Mouse (Mus musculus) embryonic facial prominence, embryonic 15.5 days (tissue): Measurements from ENCODE around the gene Tmem170. TPM values are rescaled to one million over a fixed set of nuclear protein-coding genes. Genes with fewer than 3 reads are reported as not detected.

Experiments used
- ATAC-seq: fragments of 200-750 bp; cut with Nextera tagmentation; 2 replicates; pipeline ENCODE4 v1.8.0; 2017; ENCODE audit warnings: low read depth, moderate TSS enrichment; ENCODE audit not compliant: insufficient number of reproducible peaks, low FRiP score, low TSS enrichment
- H3K27ac ChIP-seq: fragments of 300-500 bp; sonication (generic); replicated peaks from 2 replicates; pipeline ENCODE4 v1.5.1; 2015; ENCODE audit warnings: mild to moderate bottlenecking, inconsistent platforms
- H3K27me3 ChIP-seq: fragments of 300-500 bp; sonication (generic); 2 replicates; pipeline ENCODE4 v1.6.1; 2015; ENCODE audit warnings: inconsistent platforms
- H3K36me3 ChIP-seq: fragments of 300-500 bp; sonication (generic); 2 replicates; pipeline ENCODE4 v1.6.1; 2015; ENCODE audit warnings: mild to moderate bottlenecking, inconsistent platforms
- H3K4me1 ChIP-seq: fragments of 300-500 bp; sonication (generic); 2 replicates; pipeline ENCODE4 v1.6.1; 2015; ENCODE audit warnings: inconsistent platforms
- H3K4me2 ChIP-seq: fragments of 300-500 bp; sonication (generic); replicated peaks from 2 replicates; pipeline ENCODE4 v1.6.1; 2015; ENCODE audit warnings: mild to moderate bottlenecking, inconsistent platforms
- H3K4me3 ChIP-seq: fragments of 300-500 bp; sonication (generic); replicated peaks from 2 replicates; pipeline ENCODE4 v1.5.1; 2015; ENCODE audit warnings: mild to moderate bottlenecking, inconsistent platforms
- H3K9ac ChIP-seq: fragments of 300-500 bp; sonication (generic); 2 replicates; pipeline ENCODE4 v1.6.1; 2015; ENCODE audit warnings: inconsistent platforms
- H3K9me3 ChIP-seq: fragments of 300-500 bp; sonication (generic); replicated peaks from 2 replicates; pipeline ENCODE4 v1.6.1; 2016; ENCODE audit warnings: inconsistent platforms
- WGBS: fragments of 180-500 bp; shearing (Covaris S2); methylation state at CpG from one replicate; pipeline ENCODE4 v1.1.7; 2015; 5-methylcytosine and 5-hydroxymethylcytosine counted together
- polyA plus RNA-seq: library from polyadenylated mRNA; unstranded; fragments of >200 nt; fragmentation: Nextera tagmentation; extraction: Ambion mirVana; gene quantifications from 2 replicates; pipeline ENCODE4 v1.2.1, GENCODE M21; 2015

Gene Tmem170
- 7.3 and 9.3 TPM in 2 replicates for polyA plus RNA-seq

DNA sequence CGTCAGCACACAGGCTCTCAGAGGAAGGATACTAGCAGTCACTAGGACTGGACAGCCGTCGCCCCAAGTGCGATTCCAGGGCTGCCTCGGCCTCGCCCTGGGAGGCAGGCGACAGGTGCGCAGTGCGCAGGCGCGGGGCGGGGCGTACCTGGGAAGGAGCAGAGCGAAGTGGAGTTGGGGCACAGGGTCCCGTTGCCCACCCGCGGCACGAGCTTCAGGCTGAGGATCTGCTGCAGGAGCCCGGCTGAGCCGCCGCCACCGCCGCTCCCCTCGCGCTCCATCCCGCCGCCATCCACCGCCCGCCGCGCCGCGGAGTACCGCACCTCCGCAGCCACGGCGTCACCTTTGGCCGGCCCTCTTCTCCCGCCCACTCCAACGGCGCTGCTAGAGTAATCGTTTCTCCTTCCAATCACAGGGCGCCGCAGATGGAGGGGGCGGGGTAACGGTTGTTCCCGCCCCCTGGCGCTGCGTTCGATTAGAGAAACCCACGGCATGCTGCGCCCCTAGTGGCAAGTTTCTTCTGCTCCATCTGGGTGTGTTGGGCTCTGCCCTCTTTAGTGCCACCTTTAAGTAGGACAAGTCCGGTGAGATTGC, at the start of gene Tmem170:
TSS of gene Tmem170 (minus strand) at position 396 of the 594 bp plus-strand sequence.
- Histone ChIP-seq H3K4me3 (peak within 1 kb of the TSS; percentile 91), H3K9me3 (no peaks in the 10 kb centered on the region), H3K9ac (peak within 1 kb of the TSS; percentile 68), H3K4me2 (peak within 1 kb of the TSS; percentile 67), H3K27ac (peak within 1 kb of the TSS; percentile 89), H3K27me3 (no peaks in the 10 kb centered on the region), H3K4me1 (peaks cover 8% of the 10 kb centered on the region), H3K36me3 (no peaks in the 10 kb centered on the region)
- peak; percentile 98 for ATAC-seq
- 1% methylated on average over 53 of the region's 53 CpGs for WGBS

- H3K4me2 ChIP-seq, result no peak overlapping the region
- H3K4me1 ChIP-seq, result no peaks in the 10 kb centered on the region
- ATAC-seq, result no peak; the same call in 1 of the 2 replicates
- no peaks in the 10 kb centered on the region for H3K36me3 ChIP-seq
- H3K27ac ChIP-seq, result no peak overlapping the region
- H3K27me3 ChIP-seq, result no peaks in the 10 kb centered on the region
- 77% methylated on average over 7 of the region's 7 CpGs for WGBS
- no peaks in the 10 kb centered on the region for H3K9me3 ChIP-seq
- no peak overlapping the region for H3K4me3 ChIP-seq
- H3K9ac ChIP-seq, result no peak overlapping the region
These were observed 48.4 kb upstream of the Tmem170 start for GRCm38 (mm10) chr8:111924976-111925375.

GRCm38 (mm10) chr8:111923383-111923804, 46.8 kb upstream of the Tmem170 start:
- Histone ChIP-seq H3K4me2 (no peak overlapping the region), H3K9ac (no peak overlapping the region), H3K27ac (no peak overlapping the region), H3K4me3 (no peak overlapping the region), H3K4me1 (no peaks in the 10 kb centered on the region), H3K36me3 (peaks cover 2% of the 10 kb centered on the region; the same call in 1 of the 2 replicates), H3K27me3 (no peaks in the 10 kb centered on the region), H3K9me3 (no peaks in the 10 kb centered on the region)
- 20% methylated on average over 10 of the region's 10 CpGs for WGBS
- no peak for ATAC-seq

DNA sequence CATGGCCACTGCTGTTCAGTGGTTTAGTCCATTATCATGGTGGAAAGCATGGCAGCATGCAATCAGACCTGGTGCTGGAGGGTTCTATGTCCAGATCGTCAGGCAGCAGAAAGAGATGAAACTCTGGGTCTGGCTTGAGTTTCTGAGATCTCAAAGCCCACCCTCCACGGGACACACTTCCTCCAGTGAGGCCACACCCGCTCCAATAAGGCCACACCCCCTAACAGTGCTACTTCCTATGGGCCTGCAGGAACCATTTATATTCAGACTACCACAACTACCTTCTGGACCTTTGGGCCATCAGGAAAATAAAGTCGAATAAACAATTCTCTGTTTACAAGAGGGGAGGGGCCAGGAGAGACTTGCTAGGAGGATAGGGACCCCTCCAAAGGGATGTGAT, 44.4 kb upstream of the Tmem170 start:
- H3K27ac ChIP-seq, result no peak overlapping the region
- H3K4me3 ChIP-seq, result no peak overlapping the region
- no peak for ATAC-seq
- H3K9ac ChIP-seq, result no peak overlapping the region
- H3K4me1 ChIP-seq, result no peaks in the 10 kb centered on the region
- no peaks in the 10 kb centered on the region for H3K9me3 ChIP-seq
- H3K27me3 ChIP-seq, result no peaks in the 10 kb centered on the region
- H3K4me2 ChIP-seq, result no peak overlapping the region
- 68% methylated on average over 4 of the region's 4 CpGs for WGBS
- peaks cover 6% of the 10 kb centered on the region; the same call in 1 of the 2 replicates for H3K36me3 ChIP-seq

GRCm38 (mm10) chr8:111919663-111920062, 43.1 kb upstream of the Tmem170 start:
- 80% methylated on average over 2 of the region's 2 CpGs for WGBS
- no peak overlapping the region for H3K4me2 ChIP-seq

GRCm38 (mm10) chr8:111912860-111913432, 36.4 kb upstream of the Tmem170 start:
- H3K9ac ChIP-seq, result no peak overlapping the region
- H3K9me3 ChIP-seq, result no peaks in the 10 kb centered on the region
- ATAC-seq, result peak; percentile 78
- H3K4me3 ChIP-seq, result no peak overlapping the region
- no peaks in the 10 kb centered on the region for H3K36me3 ChIP-seq
- 0 out of 2 replicates have a peak overlapping the region, but pooled peaks have one; percentile 19 for H3K4me2 ChIP-seq
- no peak overlapping the region for H3K27ac ChIP-seq
- H3K4me1 ChIP-seq, result peaks cover 41% of the 10 kb centered on the region
- H3K27me3 ChIP-seq, result peaks cover 9% of the 10 kb centered on the region
- WGBS, result 28% methylated on average over 12 of the region's 12 CpGs

More at GRCm38 (mm10) chr8:111919663-111920062, 43.1 kb upstream of the Tmem170 start:
- H3K4me1 ChIP-seq, result peaks cover 5% of the 10 kb centered on the region; the same call in 1 of the 2 replicates
- H3K9me3 ChIP-seq, result no peaks in the 10 kb centered on the region
- no peak for ATAC-seq
- H3K36me3 ChIP-seq, result peaks cover 6% of the 10 kb centered on the region; the same call in 1 of the 2 replicates
- no peak overlapping the region for H3K9ac ChIP-seq
- H3K27ac ChIP-seq, result no peak overlapping the region
- H3K4me3 ChIP-seq, result no peak overlapping the region
- no peaks in the 10 kb centered on the region for H3K27me3 ChIP-seq

GRCm38 (mm10) chr8:111911572-111911971, 35.0 kb upstream of the Tmem170 start:
- no peak for ATAC-seq
- peaks cover 41% of the 10 kb centered on the region for H3K4me1 ChIP-seq
- H3K9me3 ChIP-seq, result no peaks in the 10 kb centered on the region
- no peak overlapping the region for H3K27ac ChIP-seq
- H3K4me2 ChIP-seq, result no peak overlapping the region
- WGBS, result 27% methylated on average over 7 of the region's 7 CpGs
- H3K4me3 ChIP-seq, result no peak overlapping the region
- H3K9ac ChIP-seq, result no peak overlapping the region
- no peaks in the 10 kb centered on the region for H3K36me3 ChIP-seq
- peaks cover 9% of the 10 kb centered on the region for H3K27me3 ChIP-seq

DNA sequence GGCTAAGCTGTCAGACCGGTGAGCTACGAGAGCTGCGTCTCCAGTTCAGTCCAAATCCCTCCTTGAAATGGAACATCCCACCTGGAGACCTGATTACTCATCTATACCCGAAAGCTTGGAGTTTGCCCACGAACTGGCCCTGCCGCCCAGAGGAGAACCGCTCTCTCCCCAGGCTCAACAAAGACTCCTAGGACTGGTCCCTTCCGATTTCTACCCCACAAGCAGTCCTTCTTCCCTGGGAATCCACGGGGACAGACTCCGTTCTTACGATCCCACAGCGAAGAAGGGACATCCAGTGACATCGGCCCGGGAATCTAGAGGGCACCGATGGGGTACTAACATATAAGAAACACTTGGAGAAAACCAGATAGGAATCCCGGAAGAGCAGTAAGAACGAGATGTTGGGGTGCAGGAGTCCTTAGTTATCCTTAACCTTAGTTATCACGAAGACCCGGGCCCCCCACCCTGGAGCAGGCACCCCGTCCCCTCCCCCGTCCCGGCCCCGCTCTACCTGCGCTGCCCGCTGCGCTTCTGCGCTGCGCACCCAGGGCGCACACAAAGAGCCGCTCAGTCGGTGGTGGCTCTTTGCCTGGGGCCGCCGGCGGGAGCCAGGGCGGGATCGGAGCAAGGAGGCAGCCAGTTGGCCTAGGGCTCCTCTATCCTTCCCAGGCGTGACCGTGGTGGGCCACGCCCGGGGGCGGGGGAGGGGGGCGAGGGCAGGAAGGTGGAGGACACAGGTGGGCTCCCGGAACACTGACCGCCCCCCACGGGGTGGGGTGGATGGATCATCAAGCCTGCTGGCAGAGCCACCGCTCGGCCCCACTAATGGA, 33.3 kb upstream of the Tmem170 start, which contains the start of gene Chst5:
TSS of gene Chst5 (minus strand) at position 827 of the 830 bp plus-strand sequence.
- H3K4me1 ChIP-seq, result peaks cover 37% of the 10 kb centered on the region
- peak within 1 kb of the TSS; percentile 75 for H3K4me2 ChIP-seq
- no peak within 1 kb of the TSS for H3K27ac ChIP-seq
- H3K4me3 ChIP-seq, result peak within 1 kb of the TSS; percentile 41
- no peaks in the 10 kb centered on the region for H3K36me3 ChIP-seq
- ATAC-seq, result no peak
- WGBS, result 4% methylated on average over 45 of the region's 47 CpGs
- H3K9ac ChIP-seq, result peak within 1 kb of the TSS; percentile 34; the same call in 1 of the 2 replicates
- H3K27me3 ChIP-seq, result peaks cover 9% of the 10 kb centered on the region
- H3K9me3 ChIP-seq, result no peaks in the 10 kb centered on the region

DNA sequence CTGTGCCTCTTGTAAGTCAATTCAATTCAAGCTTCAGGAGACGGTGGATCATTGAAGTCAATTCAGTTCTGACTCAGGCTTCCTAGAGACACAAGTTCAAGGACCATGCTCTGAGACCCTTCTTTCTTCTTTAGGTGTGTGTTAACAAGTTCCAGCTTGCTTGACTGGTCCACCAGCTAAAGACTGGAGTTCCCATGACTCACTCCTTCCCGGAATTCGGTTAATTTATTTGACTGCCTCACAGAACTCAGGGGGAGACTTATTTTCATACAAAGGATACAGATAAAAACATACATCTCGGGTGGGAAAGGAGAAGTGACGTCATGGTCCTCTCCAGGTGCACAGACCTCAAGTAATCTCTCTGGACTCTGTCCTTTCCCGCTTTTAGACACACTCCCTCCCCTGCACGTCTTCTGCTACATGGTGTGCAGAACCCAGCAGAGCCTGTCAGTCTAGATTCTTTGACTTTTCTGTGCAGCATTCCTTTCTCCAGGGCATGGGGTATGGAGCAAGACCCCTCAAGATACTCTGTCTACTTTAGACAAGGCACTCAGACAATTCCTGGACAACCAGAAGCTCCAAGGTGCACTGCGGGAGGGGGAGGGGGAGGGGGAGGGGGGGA, 29.1 kb upstream of the Tmem170 start:
- H3K27ac ChIP-seq, result 0 out of 2 replicates have a peak overlapping the region, but pooled peaks have one; percentile 11
- no peak overlapping the region for H3K4me3 ChIP-seq
- no peak overlapping the region for H3K9ac ChIP-seq
- WGBS, result 48% methylated on average over 7 of the region's 8 CpGs
- H3K4me1 ChIP-seq, result peaks cover 16% of the 10 kb centered on the region
- no peak for ATAC-seq
- no peaks in the 10 kb centered on the region for H3K9me3 ChIP-seq
- no peak overlapping the region for H3K4me2 ChIP-seq
- peaks cover 7% of the 10 kb centered on the region for H3K27me3 ChIP-seq
- no peaks in the 10 kb centered on the region for H3K36me3 ChIP-seq

DNA sequence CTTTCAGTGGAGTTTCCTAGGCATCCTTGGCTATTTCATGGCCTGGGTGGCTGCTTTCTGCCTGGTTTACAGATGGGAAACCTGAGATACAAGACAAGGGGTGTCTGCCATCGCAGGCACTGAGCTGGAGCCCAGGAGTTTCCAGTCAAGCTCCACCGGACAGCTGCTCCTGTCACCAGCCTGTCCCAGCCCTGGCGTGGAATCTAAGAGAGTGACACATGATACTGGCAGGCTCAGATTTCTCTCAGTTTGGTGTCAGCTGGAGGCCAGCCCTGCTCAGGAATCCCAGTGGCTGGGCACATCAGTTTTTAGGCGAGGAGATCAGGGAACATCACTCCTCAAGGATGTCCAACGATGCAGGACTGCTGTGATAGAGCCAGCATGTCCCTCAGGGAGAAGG, 25.5 kb upstream of the Tmem170 start:
- Histone ChIP-seq H3K9ac (no peak overlapping the region), H3K4me1 (peaks cover 3% of the 10 kb centered on the region; the same call in 1 of the 2 replicates), H3K9me3 (no peaks in the 10 kb centered on the region), H3K27me3 (no peaks in the 10 kb centered on the region), H3K4me2 (no peak overlapping the region), H3K4me3 (no peak overlapping the region), H3K27ac (no peak overlapping the region), H3K36me3 (no peaks in the 10 kb centered on the region)
- peak; percentile 73 for ATAC-seq
- WGBS, result 9% methylated on average over 5 of the region's 5 CpGs

DNA sequence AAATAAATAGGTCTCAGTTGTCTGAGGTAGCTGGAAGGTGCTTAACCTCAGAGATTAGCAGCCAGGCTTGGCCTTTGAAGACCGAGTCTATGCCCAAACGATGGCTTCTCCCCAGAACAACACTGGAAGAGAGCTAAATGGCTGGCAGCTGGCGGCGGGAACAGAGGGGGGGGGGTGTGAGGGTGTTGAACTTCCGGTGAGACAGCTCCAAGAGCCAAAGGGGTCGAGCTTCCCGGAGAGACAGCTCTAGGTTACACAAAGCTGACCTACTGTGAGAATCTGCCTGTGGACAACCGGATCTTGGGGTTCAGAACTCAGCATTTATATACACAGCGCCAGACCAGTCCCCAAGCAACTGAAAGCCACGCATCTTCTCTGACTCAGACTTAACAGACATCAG, 22.0 kb upstream of the Tmem170 start:
- H3K36me3 ChIP-seq, result no peaks in the 10 kb centered on the region
- WGBS, result 34% methylated on average over 10 of the region's 10 CpGs
- H3K27ac ChIP-seq, result no peak overlapping the region
- no peak overlapping the region for H3K9ac ChIP-seq
- no peaks in the 10 kb centered on the region for H3K9me3 ChIP-seq
- peaks cover 3% of the 10 kb centered on the region; the same call in 1 of the 2 replicates for H3K4me1 ChIP-seq
- no peaks in the 10 kb centered on the region for H3K27me3 ChIP-seq
- no peak overlapping the region for H3K4me2 ChIP-seq
- no peak for ATAC-seq
- H3K4me3 ChIP-seq, result no peak overlapping the region
